Mouse (Mus musculus) liver, postnatal 0 days (tissue): ENCODE data around the gene Smarcd1.

Experiments used
- CTCF ChIP-seq: sonication (generic); IDR thresholded peaks from 2 replicates; pipeline ENCODE4 v1.5.1; 2016; ENCODE audit warnings: antibody characterized with exemption, low read depth
- EP300 ChIP-seq: IDR thresholded peaks from 2 replicates; pipeline ENCODE4 v1.6.1; 2016; ENCODE audit warnings: antibody characterized with exemption, low read depth, mild to moderate bottlenecking

DNA sequence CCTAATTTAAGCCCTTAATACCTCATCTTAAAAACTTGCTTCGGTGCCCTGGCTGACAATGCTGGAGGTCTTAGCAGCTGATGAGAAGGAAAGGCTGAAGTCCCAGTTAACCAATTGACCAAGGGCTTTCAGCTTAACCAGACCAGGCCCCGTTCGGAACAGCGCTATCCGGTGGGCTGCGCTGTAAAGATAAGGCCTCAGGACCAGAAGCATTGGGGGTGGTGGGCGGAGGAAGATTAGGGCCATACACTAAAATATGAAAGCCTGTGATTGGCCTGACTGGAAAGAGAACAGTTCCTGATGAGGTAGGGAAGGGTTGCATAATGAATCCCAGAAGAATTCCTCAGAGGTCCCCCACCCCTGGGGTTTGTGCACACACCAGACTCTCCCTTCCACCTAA is 39.6 kb upstream of the Smarcd1 start:
- no peak for TF ChIP-seq EP300
- TF ChIP-seq CTCF = no peak
